Mouse (Mus musculus): Measurements from ENCODE around the gene Dexi. TPM values are rescaled to one million over a fixed set of nuclear protein-coding genes. Genes with fewer than 3 reads are reported as not detected.
A peak's percentile ranks its signal among the peaks of the same experiment; 100 is the strongest.

Gene Dexi
- polyA plus RNA-seq, 1 experiment from 2014 or later, result 14.1 TPM

GRCm38 (mm10) chr16:10565278-10565885, 22.5 kb upstream of the Dexi start:
- H3K4me3 ChIP-seq (replicated peaks), result no peak overlapping the region
- H3K27me3 ChIP-seq (replicated peaks), result no peaks in the 10 kb centered on the region
- no peak overlapping the region for H3K4me2 ChIP-seq (replicated peaks)
- H3K36me3 ChIP-seq, result no peaks in the 10 kb centered on the region
- ATAC-seq, result peak; percentile 89
- H3K4me1 ChIP-seq (replicated peaks), result no peaks in the 10 kb centered on the region
- H3K27ac ChIP-seq, result no peak overlapping the region
- no peak overlapping the region for H3K9ac ChIP-seq
- 35% methylated on average over 4 of the region's 4 CpGs for WGBS
- H3K9me3 ChIP-seq, result no peaks in the 10 kb centered on the region

- Histone ChIP-seq H3K36me3 (no peaks in the 10 kb centered on the region), H3K4me1 (replicated peaks) (no peaks in the 10 kb centered on the region), H3K27ac (no peak overlapping the region), H3K9me3 (no peaks in the 10 kb centered on the region), H3K27me3 (replicated peaks) (no peaks in the 10 kb centered on the region), H3K4me3 (replicated peaks) (no peak overlapping the region), H3K9ac (no peak overlapping the region), H3K4me2 (replicated peaks) (no peak overlapping the region)
- no peak for ATAC-seq
- WGBS, result 86% methylated on average over 8 of the region's 8 CpGs
These were observed 17.1 kb upstream of the Dexi start for GRCm38 (mm10) chr16:10559991-10560390.

GRCm38 (mm10) chr16:10553858-10554257, 11.0 kb upstream of the Dexi start:
- no peak overlapping the region for H3K9ac ChIP-seq
- H3K36me3 ChIP-seq, result no peaks in the 10 kb centered on the region
- no peaks in the 10 kb centered on the region for H3K4me1 ChIP-seq (replicated peaks)
- H3K27ac ChIP-seq, result no peak overlapping the region
- H3K27me3 ChIP-seq (replicated peaks), result no peaks in the 10 kb centered on the region
- no peak overlapping the region for H3K4me2 ChIP-seq (replicated peaks)
- ATAC-seq, result no peak
- no peaks in the 10 kb centered on the region for H3K9me3 ChIP-seq
- no peak overlapping the region for H3K4me3 ChIP-seq (replicated peaks)
- 95% methylated on average over 2 of the region's 2 CpGs for WGBS

- no peak overlapping the region for H3K4me2 ChIP-seq (replicated peaks)
- H3K9ac ChIP-seq, result no peak overlapping the region
- H3K4me3 ChIP-seq (replicated peaks), result no peak overlapping the region
- H3K36me3 ChIP-seq, result no peaks in the 10 kb centered on the region
- WGBS, result 77% methylated on average over 4 of the region's 4 CpGs
- H3K9me3 ChIP-seq, result no peaks in the 10 kb centered on the region
- no peak for ATAC-seq
- 0 out of 2 replicates have a peak, but pooled peaks cover 4% of the 10 kb centered on the region for H3K4me1 ChIP-seq (replicated peaks)
- H3K27ac ChIP-seq, result no peak overlapping the region
- no peaks in the 10 kb centered on the region for H3K27me3 ChIP-seq (replicated peaks)
These were observed 8.7 kb upstream of the Dexi start for GRCm38 (mm10) chr16:10551592-10551991.

GRCm38 (mm10) chr16:10549600-10549999, 6.7 kb upstream of the Dexi start:
- H3K9ac ChIP-seq, result no peak overlapping the region
- no peak overlapping the region for H3K4me2 ChIP-seq (replicated peaks)
- no peaks in the 10 kb centered on the region for H3K27me3 ChIP-seq (replicated peaks)
- H3K9me3 ChIP-seq, result no peaks in the 10 kb centered on the region
- ATAC-seq, result no peak
- H3K27ac ChIP-seq, result no peak overlapping the region
- H3K4me3 ChIP-seq (replicated peaks), result no peak overlapping the region
- H3K36me3 ChIP-seq, result no peaks in the 10 kb centered on the region
- H3K4me1 ChIP-seq (replicated peaks), result 0 out of 2 replicates have a peak, but pooled peaks cover 6% of the 10 kb centered on the region
- 78% methylated on average over 2 of the region's 2 CpGs for WGBS

GRCm38 (mm10) chr16:10548938-10549337, 6.1 kb upstream of the Dexi start:
- Histone ChIP-seq H3K9ac (no peak overlapping the region), H3K4me2 (replicated peaks) (no peak overlapping the region), H3K4me3 (replicated peaks) (no peak overlapping the region), H3K27ac (no peak overlapping the region), H3K36me3 (no peaks in the 10 kb centered on the region), H3K27me3 (replicated peaks) (no peaks in the 10 kb centered on the region), H3K9me3 (no peaks in the 10 kb centered on the region), H3K4me1 (replicated peaks) (0 out of 2 replicates have a peak, but pooled peaks cover 6% of the 10 kb centered on the region)
- 75% methylated on average over 3 of the region's 3 CpGs for WGBS
- no peak for ATAC-seq

GRCm38 (mm10) chr16:10546865-10547264, 4.0 kb upstream of the Dexi start:
- H3K4me3 ChIP-seq (replicated peaks), result no peak overlapping the region
- H3K27me3 ChIP-seq (replicated peaks), result no peaks in the 10 kb centered on the region
- ATAC-seq, result no peak
- H3K4me1 ChIP-seq (replicated peaks), result peaks cover 9% of the 10 kb centered on the region; the same call in 1 of the 2 replicates
- no peak overlapping the region for H3K9ac ChIP-seq
- H3K36me3 ChIP-seq, result no peaks in the 10 kb centered on the region
- peak overlapping the region; percentile 75 for H3K4me2 ChIP-seq (replicated peaks)
- 61% methylated on average over 3 of the region's 3 CpGs for WGBS
- H3K9me3 ChIP-seq, result no peaks in the 10 kb centered on the region
- H3K27ac ChIP-seq, result no peak overlapping the region

- no peaks in the 10 kb centered on the region for H3K9me3 ChIP-seq
- no peaks in the 10 kb centered on the region for H3K27me3 ChIP-seq (replicated peaks)
- under 1% methylated on average over 58 of the region's 58 CpGs for WGBS
- peak within 1 kb of the TSS; percentile 75 for H3K4me2 ChIP-seq (replicated peaks)
- 0 out of 2 replicates have a peak within 1 kb of the TSS, but pooled peaks have one; percentile 49 for H3K27ac ChIP-seq
- peak within 1 kb of the TSS; percentile 87 for H3K4me3 ChIP-seq (replicated peaks)
- H3K4me1 ChIP-seq (replicated peaks), result peaks cover 24% of the 10 kb centered on the region
- ATAC-seq, result peak; percentile 89
- H3K9ac ChIP-seq, result peak within 1 kb of the TSS; percentile 78
- H3K36me3 ChIP-seq, result no peaks in the 10 kb centered on the region
These were observed 2.3 kb upstream of the Dexi start, which contains the start of gene Clec16a for GRCm38 (mm10) chr16:10544995-10545622. Gene Clec16a, plus strand, starts transcription at chr16:10545339.

GRCm38 (mm10) chr16:10542266-10542665, 588 bp downstream of the Dexi start:
- Histone ChIP-seq H3K27ac (peak overlapping the region; percentile 91), H3K9ac (peak overlapping the region; percentile 88), H3K4me2 (replicated peaks) (peak overlapping the region; percentile 90), H3K36me3 (no peaks in the 10 kb centered on the region), H3K4me1 (replicated peaks) (peaks cover 27% of the 10 kb centered on the region), H3K9me3 (no peaks in the 10 kb centered on the region), H3K27me3 (replicated peaks) (no peaks in the 10 kb centered on the region), H3K4me3 (replicated peaks) (peak overlapping the region; percentile 90)
- no peak; the same call in 1 of the 2 replicates for ATAC-seq
- 4% methylated on average over 22 of the region's 22 CpGs for WGBS

- no peak for ATAC-seq
- no peak overlapping the region; the same call in 1 of the 2 replicates for H3K27ac ChIP-seq
- no peaks in the 10 kb centered on the region for H3K27me3 ChIP-seq (replicated peaks)
- no peaks in the 10 kb centered on the region for H3K36me3 ChIP-seq
- H3K4me1 ChIP-seq (replicated peaks), result peaks cover 22% of the 10 kb centered on the region
- no peaks in the 10 kb centered on the region for H3K9me3 ChIP-seq
- peak overlapping the region; percentile 90 for H3K4me2 ChIP-seq (replicated peaks)
- H3K9ac ChIP-seq, result peak overlapping the region; percentile 88; the same call in 1 of the 2 replicates
- 19% methylated on average over 7 of the region's 7 CpGs for WGBS
- H3K4me3 ChIP-seq (replicated peaks), result peak overlapping the region; percentile 90
These were observed 1.3 kb downstream of the Dexi start for GRCm38 (mm10) chr16:10541598-10541930.

GRCm38 (mm10) chr16:10540763-10541597, 1.9 kb downstream of the Dexi start:
- Histone ChIP-seq H3K4me2 (replicated peaks) (peak overlapping the region; percentile 90), H3K4me1 (replicated peaks) (peaks cover 21% of the 10 kb centered on the region), H3K27ac (no peak overlapping the region; the same call in 1 of the 2 replicates), H3K9me3 (no peaks in the 10 kb centered on the region), H3K36me3 (no peaks in the 10 kb centered on the region), H3K27me3 (replicated peaks) (no peaks in the 10 kb centered on the region), H3K4me3 (replicated peaks) (peak overlapping the region; percentile 90), H3K9ac (0 out of 2 replicates have a peak overlapping the region, but pooled peaks have one; percentile 88)
- 62% methylated on average over 16 of the region's 16 CpGs for WGBS
- ATAC-seq, result no peak

- Histone ChIP-seq H3K9ac (no peak overlapping the region), H3K36me3 (no peaks in the 10 kb centered on the region), H3K27me3 (replicated peaks) (no peaks in the 10 kb centered on the region), H3K4me2 (replicated peaks) (no peak overlapping the region), H3K4me1 (replicated peaks) (peaks cover 18% of the 10 kb centered on the region), H3K27ac (no peak overlapping the region), H3K9me3 (no peaks in the 10 kb centered on the region), H3K4me3 (replicated peaks) (no peak overlapping the region)
- 76% methylated on average over 3 of the region's 3 CpGs for WGBS
- ATAC-seq, result no peak
These were observed 5.9 kb downstream of the Dexi start for GRCm38 (mm10) chr16:10536961-10537360.
